Mouse (Mus musculus): Measurements from ENCODE around the gene Vcl.

Gene Vcl

GRCm38 (mm10) chr14:20928848-20929745 lies at the start of gene Vcl:
Vcl (plus strand) TSS chr14:20929398.
- DNase-seq = peak; percentile 99

- DNase-seq = peak; percentile 25
Observed at GRCm38 (mm10) chr14:20884691-20885090, 44.5 kb upstream of the Vcl start.

- DNase-seq = peak; percentile 91
Observed at GRCm38 (mm10) chr14:20885091-20885888, 43.9 kb upstream of the Vcl start.

GRCm38 (mm10) chr14:20886266-20886665 lies 42.9 kb upstream of the Vcl start:
- peak; percentile 79 for DNase-seq

GRCm38 (mm10) chr14:20887541-20888085 lies 41.6 kb upstream of the Vcl start:
- DNase-seq = no peak

GRCm38 (mm10) chr14:20891941-20892402 lies 37.2 kb upstream of the Vcl start:
- DNase-seq = peak; percentile 68

GRCm38 (mm10) chr14:20893815-20894214 lies 35.4 kb upstream of the Vcl start:
- peak; percentile 37 for DNase-seq

GRCm38 (mm10) chr14:20901267-20901666 lies 27.9 kb upstream of the Vcl start:
- DNase-seq = no peak

GRCm38 (mm10) chr14:20903137-20903536 lies 26.1 kb upstream of the Vcl start:
- DNase-seq = no peak

GRCm38 (mm10) chr14:20911811-20912210 lies 17.4 kb upstream of the Vcl start:
- no peak for DNase-seq

GRCm38 (mm10) chr14:20914415-20914814 lies 14.8 kb upstream of the Vcl start:
- peak; percentile 11 for DNase-seq

GRCm38 (mm10) chr14:20916625-20917612 lies 12.3 kb upstream of the Vcl start:
- no peak for DNase-seq

- no peak for DNase-seq
Observed at GRCm38 (mm10) chr14:20924071-20924789, 5.0 kb upstream of the Vcl start.

- DNase-seq = peak; percentile 38
Observed at GRCm38 (mm10) chr14:20927470-20928307, 1.5 kb upstream of the Vcl start.

GRCm38 (mm10) chr14:20928308-20928685 lies 901 bp upstream of the Vcl start:
- no peak for DNase-seq

GRCm38 (mm10) chr14:20929814-20930434 lies 726 bp downstream of the Vcl start:
- DNase-seq = peak; percentile 71

- peak; percentile 41 for DNase-seq
Observed at GRCm38 (mm10) chr14:20930481-20931391, 1.5 kb downstream of the Vcl start.

- peak; percentile 66 for DNase-seq
Observed at GRCm38 (mm10) chr14:20938424-20938823, 9.2 kb downstream of the Vcl start.

- DNase-seq = no peak
Observed at GRCm38 (mm10) chr14:20938860-20939259, 9.7 kb downstream of the Vcl start.

Measured in lung, postnatal 36 days (tissue).